Mouse (Mus musculus): ENCODE data around the gene Phex. TPM values are rescaled to one million over a fixed set of nuclear protein-coding genes. Genes with fewer than 3 reads are reported as not detected.

The Phex gene
- polyA plus RNA-seq, 1 experiment from 2014 or later, result 0.21 TPM

GRCm38 (mm10) chrX:157388419-157388818, 26.7 kb downstream of the Phex start:
- Histone ChIP-seq H3K4me1 (ENCODE audit: control insufficient read depth, insufficient read depth, low read depth, low read length) (no peaks in the 10 kb centered on the region), H3K27me3 (replicated peaks; ENCODE audit: control insufficient read depth, insufficient read depth, low read length) (no peaks in the 10 kb centered on the region), H3K4me3 (ENCODE audit: low read length) (no peak overlapping the region), H3K9me3 (ENCODE audit: control insufficient read depth, low read length) (no peaks in the 10 kb centered on the region), H3K4me2 (ENCODE audit: low read length) (no peak overlapping the region), H3K9ac (ENCODE audit: low read depth, low read length) (no peak overlapping the region), H3K36me3 (ENCODE audit: control insufficient read depth, insufficient read depth, low read length) (no peaks in the 10 kb centered on the region), H3K27ac (ENCODE audit: low read depth, low read length) (no peak overlapping the region)
- ATAC-seq, result no peak
- WGBS, result 87% methylated on average over 3 of the region's 3 CpGs

DNA sequence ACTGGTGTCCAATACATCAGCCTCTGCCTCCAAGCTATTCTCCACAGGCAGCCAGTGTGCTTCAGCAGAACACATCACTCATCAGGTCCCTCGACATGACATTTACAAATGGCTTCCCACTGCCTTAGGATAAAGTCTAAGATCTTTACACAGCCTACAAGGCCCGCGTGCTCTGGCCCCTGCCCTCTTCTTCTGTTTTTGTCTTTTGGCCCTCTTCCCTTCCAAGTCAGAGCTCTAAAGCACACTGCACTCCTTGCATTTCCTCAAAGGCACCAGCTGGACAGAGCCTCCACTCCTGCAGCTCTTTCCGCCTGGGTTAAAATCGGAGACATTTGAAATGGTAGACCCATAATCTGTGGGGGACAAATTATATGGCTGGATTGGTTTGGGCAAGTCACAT, 28.1 kb downstream of the Phex start:
- H3K4me2 ChIP-seq (ENCODE audit: low read length), result no peak overlapping the region
- peak; percentile 34; the same call in 1 of the 2 replicates for ATAC-seq
- no peak overlapping the region for H3K9ac ChIP-seq (ENCODE audit: low read depth, low read length)
- H3K9me3 ChIP-seq (ENCODE audit: control insufficient read depth, low read length), result no peaks in the 10 kb centered on the region
- no peaks in the 10 kb centered on the region for H3K36me3 ChIP-seq (ENCODE audit: control insufficient read depth, insufficient read depth, low read length)
- H3K27me3 ChIP-seq (replicated peaks; ENCODE audit: control insufficient read depth, insufficient read depth, low read length), result no peaks in the 10 kb centered on the region
- 57% methylated on average over 5 of the region's 5 CpGs for WGBS
- no peaks in the 10 kb centered on the region for H3K4me1 ChIP-seq (ENCODE audit: control insufficient read depth, insufficient read depth, low read depth, low read length)
- no peak overlapping the region for H3K27ac ChIP-seq (ENCODE audit: low read depth, low read length)
- H3K4me3 ChIP-seq (ENCODE audit: low read length), result no peak overlapping the region

GRCm38 (mm10) chrX:157378822-157379221, 36.3 kb downstream of the Phex start:
- H3K27me3 ChIP-seq (replicated peaks; ENCODE audit: control insufficient read depth, insufficient read depth, low read length), result no peaks in the 10 kb centered on the region
- no peaks in the 10 kb centered on the region for H3K36me3 ChIP-seq (ENCODE audit: control insufficient read depth, insufficient read depth, low read length)
- no peak overlapping the region for H3K4me3 ChIP-seq (ENCODE audit: low read length)
- H3K4me1 ChIP-seq (ENCODE audit: control insufficient read depth, insufficient read depth, low read depth, low read length), result no peaks in the 10 kb centered on the region
- no peaks in the 10 kb centered on the region for H3K9me3 ChIP-seq (ENCODE audit: control insufficient read depth, low read length)
- ATAC-seq, result no peak
- H3K9ac ChIP-seq (ENCODE audit: low read depth, low read length), result no peak overlapping the region
- no peak overlapping the region for H3K27ac ChIP-seq (ENCODE audit: low read depth, low read length)
- WGBS, result 54% methylated on average over 10 of the region's 10 CpGs
- no peak overlapping the region for H3K4me2 ChIP-seq (ENCODE audit: low read length)

GRCm38 (mm10) chrX:157377456-157377855, 37.7 kb downstream of the Phex start:
- no peaks in the 10 kb centered on the region for H3K9me3 ChIP-seq (ENCODE audit: control insufficient read depth, low read length)
- H3K4me1 ChIP-seq (ENCODE audit: control insufficient read depth, insufficient read depth, low read depth, low read length), result no peaks in the 10 kb centered on the region
- no peak for ATAC-seq
- 54% methylated on average over 1 of the region's 1 CpGs for WGBS
- no peaks in the 10 kb centered on the region for H3K27me3 ChIP-seq (replicated peaks; ENCODE audit: control insufficient read depth, insufficient read depth, low read length)
- H3K9ac ChIP-seq (ENCODE audit: low read depth, low read length), result no peak overlapping the region
- no peak overlapping the region for H3K4me3 ChIP-seq (ENCODE audit: low read length)
- no peak overlapping the region for H3K4me2 ChIP-seq (ENCODE audit: low read length)
- no peak overlapping the region for H3K27ac ChIP-seq (ENCODE audit: low read depth, low read length)
- H3K36me3 ChIP-seq (ENCODE audit: control insufficient read depth, insufficient read depth, low read length), result no peaks in the 10 kb centered on the region

GRCm38 (mm10) chrX:157373873-157374272, 41.2 kb downstream of the Phex start:
- H3K4me2 ChIP-seq (ENCODE audit: low read length), result no peak overlapping the region
- no peaks in the 10 kb centered on the region for H3K36me3 ChIP-seq (ENCODE audit: control insufficient read depth, insufficient read depth, low read length)
- 64% methylated on average over 3 of the region's 3 CpGs for WGBS
- no peak overlapping the region for H3K4me3 ChIP-seq (ENCODE audit: low read length)
- no peaks in the 10 kb centered on the region for H3K9me3 ChIP-seq (ENCODE audit: control insufficient read depth, low read length)
- no peaks in the 10 kb centered on the region for H3K27me3 ChIP-seq (replicated peaks; ENCODE audit: control insufficient read depth, insufficient read depth, low read length)
- ATAC-seq, result no peak
- no peaks in the 10 kb centered on the region for H3K4me1 ChIP-seq (ENCODE audit: control insufficient read depth, insufficient read depth, low read depth, low read length)
- no peak overlapping the region for H3K9ac ChIP-seq (ENCODE audit: low read depth, low read length)
- no peak overlapping the region for H3K27ac ChIP-seq (ENCODE audit: low read depth, low read length)

GRCm38 (mm10) chrX:157369166-157369565, 45.9 kb downstream of the Phex start:
- no peaks in the 10 kb centered on the region for H3K4me1 ChIP-seq (ENCODE audit: control insufficient read depth, insufficient read depth, low read depth, low read length)
- ATAC-seq, result no peak
- H3K9ac ChIP-seq (ENCODE audit: low read depth, low read length), result no peak overlapping the region
- H3K9me3 ChIP-seq (ENCODE audit: control insufficient read depth, low read length), result no peaks in the 10 kb centered on the region
- H3K27me3 ChIP-seq (replicated peaks; ENCODE audit: control insufficient read depth, insufficient read depth, low read length), result no peaks in the 10 kb centered on the region
- H3K36me3 ChIP-seq (ENCODE audit: control insufficient read depth, insufficient read depth, low read length), result no peaks in the 10 kb centered on the region
- H3K27ac ChIP-seq (ENCODE audit: low read depth, low read length), result no peak overlapping the region
- no peak overlapping the region for H3K4me3 ChIP-seq (ENCODE audit: low read length)
- no peak overlapping the region for H3K4me2 ChIP-seq (ENCODE audit: low read length)

- H3K27ac ChIP-seq (ENCODE audit: low read depth, low read length), result no peak overlapping the region
- no peaks in the 10 kb centered on the region for H3K36me3 ChIP-seq (ENCODE audit: control insufficient read depth, insufficient read depth, low read length)
- ATAC-seq, result no peak
- H3K9ac ChIP-seq (ENCODE audit: low read depth, low read length), result no peak overlapping the region
- WGBS, result 83% methylated on average over 4 of the region's 4 CpGs
- H3K27me3 ChIP-seq (replicated peaks; ENCODE audit: control insufficient read depth, insufficient read depth, low read length), result no peaks in the 10 kb centered on the region
- H3K4me3 ChIP-seq (ENCODE audit: low read length), result no peak overlapping the region
- H3K4me2 ChIP-seq (ENCODE audit: low read length), result no peak overlapping the region
- no peaks in the 10 kb centered on the region for H3K9me3 ChIP-seq (ENCODE audit: control insufficient read depth, low read length)
- H3K4me1 ChIP-seq (ENCODE audit: control insufficient read depth, insufficient read depth, low read depth, low read length), result no peaks in the 10 kb centered on the region
Measured at GRCm38 (mm10) chrX:157355521-157355920, 59.6 kb downstream of the Phex start.

- H3K27ac ChIP-seq (ENCODE audit: low read depth, low read length), result no peak overlapping the region
- H3K9me3 ChIP-seq (ENCODE audit: control insufficient read depth, low read length), result no peaks in the 10 kb centered on the region
- no peaks in the 10 kb centered on the region for H3K27me3 ChIP-seq (replicated peaks; ENCODE audit: control insufficient read depth, insufficient read depth, low read length)
- H3K4me3 ChIP-seq (ENCODE audit: low read length), result no peak overlapping the region
- H3K4me2 ChIP-seq (ENCODE audit: low read length), result no peak overlapping the region
- H3K4me1 ChIP-seq (ENCODE audit: control insufficient read depth, insufficient read depth, low read depth, low read length), result no peaks in the 10 kb centered on the region
- no peak overlapping the region for H3K9ac ChIP-seq (ENCODE audit: low read depth, low read length)
- no peaks in the 10 kb centered on the region for H3K36me3 ChIP-seq (ENCODE audit: control insufficient read depth, insufficient read depth, low read length)
- ATAC-seq, result no peak
- WGBS, result 91% methylated on average over 6 of the region's 6 CpGs
Measured at GRCm38 (mm10) chrX:157346201-157346600, 68.9 kb downstream of the Phex start.

DNA sequence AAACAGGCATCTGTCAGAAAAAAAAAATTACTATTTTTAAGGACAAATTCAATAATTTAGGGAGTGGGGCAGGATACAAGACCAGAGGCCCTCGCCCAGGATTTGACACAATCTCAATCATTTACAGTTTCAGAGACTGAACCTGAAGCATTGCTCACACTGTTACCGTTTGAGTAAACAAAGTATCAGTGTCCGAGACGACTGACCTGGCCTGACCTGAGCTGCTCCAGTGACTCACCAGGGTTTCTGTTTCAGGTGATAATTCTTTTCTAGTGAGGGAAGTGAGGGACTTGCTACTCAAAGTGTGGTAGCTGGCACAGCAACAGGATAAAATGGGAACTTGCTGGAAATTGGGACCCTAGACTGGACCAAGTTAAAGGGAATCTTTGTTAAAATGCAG, 80.4 kb downstream of the Phex start:
- H3K36me3 ChIP-seq (ENCODE audit: control insufficient read depth, insufficient read depth, low read length), result no peaks in the 10 kb centered on the region
- 54% methylated on average over 4 of the region's 4 CpGs for WGBS
- no peaks in the 10 kb centered on the region for H3K27me3 ChIP-seq (replicated peaks; ENCODE audit: control insufficient read depth, insufficient read depth, low read length)
- H3K4me2 ChIP-seq (ENCODE audit: low read length), result no peak overlapping the region
- no peaks in the 10 kb centered on the region for H3K9me3 ChIP-seq (ENCODE audit: control insufficient read depth, low read length)
- H3K9ac ChIP-seq (ENCODE audit: low read depth, low read length), result no peak overlapping the region
- no peak for ATAC-seq
- H3K4me3 ChIP-seq (ENCODE audit: low read length), result no peak overlapping the region
- no peak overlapping the region for H3K27ac ChIP-seq (ENCODE audit: low read depth, low read length)
- no peaks in the 10 kb centered on the region for H3K4me1 ChIP-seq (ENCODE audit: control insufficient read depth, insufficient read depth, low read depth, low read length)

DNA sequence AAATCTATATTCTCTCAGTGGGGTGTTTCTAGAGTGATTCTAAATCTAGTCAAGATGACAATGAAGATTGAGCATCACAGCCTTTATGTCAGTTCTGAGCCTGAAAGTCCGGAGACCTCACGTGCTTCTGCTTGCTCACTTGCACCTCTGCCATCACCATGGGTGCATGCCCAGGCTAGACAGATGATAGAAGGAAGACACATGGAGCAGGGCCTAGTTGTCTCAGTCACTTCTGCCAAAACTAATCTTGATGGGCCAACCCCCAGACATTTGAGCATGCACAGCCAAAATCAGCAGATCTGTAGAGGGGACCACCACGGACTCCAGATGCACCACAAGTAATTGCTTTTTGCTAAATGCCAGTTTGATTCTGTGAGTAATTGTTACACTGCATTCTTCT, 85.3 kb downstream of the Phex start:
- no peak overlapping the region for H3K4me2 ChIP-seq (ENCODE audit: low read length)
- H3K27ac ChIP-seq (ENCODE audit: low read depth, low read length), result no peak overlapping the region
- no peak for ATAC-seq
- WGBS, result 73% methylated on average over 3 of the region's 3 CpGs
- no peaks in the 10 kb centered on the region for H3K36me3 ChIP-seq (ENCODE audit: control insufficient read depth, insufficient read depth, low read length)
- no peaks in the 10 kb centered on the region for H3K27me3 ChIP-seq (replicated peaks; ENCODE audit: control insufficient read depth, insufficient read depth, low read length)
- no peaks in the 10 kb centered on the region for H3K9me3 ChIP-seq (ENCODE audit: control insufficient read depth, low read length)
- H3K9ac ChIP-seq (ENCODE audit: low read depth, low read length), result no peak overlapping the region
- no peaks in the 10 kb centered on the region for H3K4me1 ChIP-seq (ENCODE audit: control insufficient read depth, insufficient read depth, low read depth, low read length)
- H3K4me3 ChIP-seq (ENCODE audit: low read length), result no peak overlapping the region

Data from hindbrain, embryonic 16.5 days (tissue).